Mouse (Mus musculus): ENCODE results near the gene Ackr2. TPM values are rescaled to one million over a fixed set of nuclear protein-coding genes. Genes with fewer than 3 reads are reported as not detected.

Ackr2 gene
- polyA plus RNA-seq, 1 experiment from 2014 or later = 0.62 TPM

DNA sequence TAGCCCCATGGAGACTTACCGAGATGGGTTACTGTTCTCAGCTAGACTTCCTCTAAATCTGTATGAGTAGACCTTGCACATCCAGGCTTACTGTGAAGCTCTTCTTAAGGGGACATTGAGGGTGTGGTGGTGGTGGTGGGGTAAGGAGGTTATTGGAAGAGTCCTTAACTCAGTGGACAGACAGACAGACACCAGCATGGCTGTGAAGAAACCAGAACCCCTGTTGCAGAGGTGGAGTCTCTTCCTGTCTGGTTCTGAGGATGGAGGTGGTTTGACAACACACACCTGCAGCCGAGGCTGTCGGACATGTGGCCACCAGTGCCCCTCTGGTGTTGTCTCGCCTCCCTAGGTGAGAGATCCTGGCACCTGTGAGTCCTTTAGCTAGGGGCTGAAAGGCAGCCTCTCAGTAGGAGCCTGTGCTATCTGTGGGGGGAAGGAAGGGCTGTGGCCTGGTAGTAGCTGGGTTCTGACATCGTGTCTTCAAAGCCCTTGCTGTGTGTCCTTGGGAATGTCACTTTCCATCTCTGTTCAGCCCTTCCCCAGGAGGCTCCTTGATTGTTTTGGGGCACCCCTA, 2.2 kb downstream of the Ackr2 start:
- Histone ChIP-seq H3K9me3 (ENCODE audit: control insufficient read depth, low read length) (no peaks in the 10 kb centered on the region), H3K9ac (ENCODE audit: low read depth, low read length) (no peak overlapping the region), H3K4me2 (ENCODE audit: low read depth, low read length) (no peak overlapping the region), H3K4me1 (ENCODE audit: control insufficient read depth, insufficient read depth, low read length) (peaks cover 3% of the 10 kb centered on the region; the same call in 1 of the 2 replicates), H3K27me3 (replicated peaks; ENCODE audit: control insufficient read depth, insufficient read depth, low read length) (no peaks in the 10 kb centered on the region), H3K4me3 (ENCODE audit: low read length) (no peak overlapping the region), H3K36me3 (ENCODE audit: control insufficient read depth, insufficient read depth, low read length) (no peaks in the 10 kb centered on the region), H3K27ac (ENCODE audit: low read length) (no peak overlapping the region)
- WGBS = 80% methylated on average over 5 of the region's 5 CpGs
- no peak for ATAC-seq

DNA sequence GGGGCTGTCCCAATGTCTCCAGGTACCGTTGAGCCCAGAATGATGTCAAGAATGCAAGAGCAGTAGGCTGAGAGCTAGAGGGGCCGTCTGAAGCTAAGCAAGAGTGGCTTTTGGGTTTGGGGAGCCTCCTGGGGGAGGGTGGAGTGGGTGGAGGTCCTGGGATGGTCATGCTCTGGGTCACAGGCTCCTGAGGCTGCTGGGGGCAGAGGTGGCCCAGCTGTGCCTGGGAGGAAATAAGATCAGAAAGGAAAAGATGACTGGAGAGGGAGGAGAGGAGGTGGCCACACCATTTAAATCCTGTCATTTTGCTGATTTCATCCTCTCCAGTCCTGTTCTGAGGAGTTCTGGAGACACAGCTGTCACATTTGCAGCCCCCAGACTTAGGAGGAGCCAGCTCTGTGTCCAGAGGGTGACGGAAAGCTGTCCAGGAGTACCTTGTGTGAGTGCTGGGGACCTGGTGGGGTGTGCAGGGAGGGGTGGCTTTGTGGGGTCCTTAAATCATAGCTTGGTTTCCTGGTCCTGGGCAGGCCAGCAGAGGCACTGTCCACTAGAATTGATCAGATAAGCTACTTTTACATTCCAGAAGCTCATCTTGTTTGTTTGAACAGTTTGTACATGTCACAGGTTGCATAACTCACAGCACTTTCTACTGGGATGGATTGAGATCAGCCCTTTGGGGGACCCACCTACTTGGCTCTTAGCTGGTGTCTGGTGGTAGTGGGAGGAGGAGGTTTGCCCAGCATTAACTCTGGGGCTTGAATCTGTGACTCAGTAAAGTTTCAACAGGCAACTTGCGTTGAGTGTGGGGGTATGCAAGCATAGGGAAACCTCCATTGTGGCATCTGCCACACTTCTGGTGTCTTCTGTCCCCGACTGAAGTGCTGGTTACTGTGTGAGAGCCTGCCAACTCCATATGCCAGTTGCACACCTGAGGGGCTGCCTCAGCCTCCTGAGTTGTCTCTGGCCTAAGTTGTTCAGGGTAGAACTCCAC, 3.9 kb downstream of the Ackr2 start:
- H3K27me3 ChIP-seq (replicated peaks; ENCODE audit: control insufficient read depth, insufficient read depth, low read length) = no peaks in the 10 kb centered on the region
- no peak overlapping the region for H3K9ac ChIP-seq (ENCODE audit: low read depth, low read length)
- no peaks in the 10 kb centered on the region for H3K36me3 ChIP-seq (ENCODE audit: control insufficient read depth, insufficient read depth, low read length)
- no peak overlapping the region for H3K4me3 ChIP-seq (ENCODE audit: low read length)
- no peak overlapping the region for H3K27ac ChIP-seq (ENCODE audit: low read length)
- no peaks in the 10 kb centered on the region for H3K9me3 ChIP-seq (ENCODE audit: control insufficient read depth, low read length)
- no peak overlapping the region for H3K4me2 ChIP-seq (ENCODE audit: low read depth, low read length)
- peaks cover 3% of the 10 kb centered on the region; the same call in 1 of the 2 replicates for H3K4me1 ChIP-seq (ENCODE audit: control insufficient read depth, insufficient read depth, low read length)
- WGBS = 66% methylated on average over 5 of the region's 5 CpGs
- no peak for ATAC-seq

DNA sequence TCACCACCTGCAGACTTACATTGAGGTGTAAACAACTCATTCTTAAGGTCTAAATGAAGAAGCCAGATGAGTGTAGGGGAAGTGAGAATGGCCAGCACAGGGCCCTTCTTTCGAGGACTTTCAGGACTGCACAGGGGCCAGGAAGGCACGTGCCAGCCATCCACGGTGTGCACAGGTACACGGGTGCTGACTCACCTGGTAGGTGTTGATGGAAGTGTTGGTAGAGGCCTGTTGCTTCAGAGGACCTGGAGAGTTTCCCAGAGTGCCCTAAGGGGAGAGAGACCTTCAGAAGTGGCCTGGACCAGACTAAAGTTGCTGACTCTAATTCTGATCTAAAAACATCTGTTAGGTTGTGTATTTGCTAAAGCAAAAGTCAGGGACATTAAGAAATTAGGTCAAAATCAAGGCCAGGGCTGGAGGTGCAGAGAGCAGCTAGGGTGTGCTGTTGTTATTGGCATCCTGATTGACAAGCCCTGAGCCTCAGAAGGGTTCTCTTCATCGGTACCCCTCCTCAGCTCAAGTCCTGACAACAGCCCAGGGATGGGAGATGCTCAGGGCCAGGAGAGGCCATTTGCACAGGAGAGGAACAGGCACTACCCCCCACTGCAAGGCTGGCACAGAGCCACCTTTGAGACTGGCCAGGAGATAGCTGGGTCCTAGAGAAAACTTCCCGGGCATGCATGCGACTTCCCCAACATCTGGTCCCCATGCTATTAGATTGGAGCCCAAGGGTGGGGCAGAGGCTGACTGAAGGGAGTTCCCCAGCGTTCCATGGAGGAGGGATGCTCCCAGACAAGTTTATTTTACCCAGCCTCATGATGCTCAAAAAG, 5.5 kb downstream of the Ackr2 start:
- H3K9ac ChIP-seq (ENCODE audit: low read depth, low read length) = no peak overlapping the region
- H3K4me2 ChIP-seq (ENCODE audit: low read depth, low read length) = no peak overlapping the region
- ATAC-seq = no peak
- 70% methylated on average over 8 of the region's 8 CpGs for WGBS
- no peaks in the 10 kb centered on the region for H3K4me1 ChIP-seq (ENCODE audit: control insufficient read depth, insufficient read depth, low read length)
- no peak overlapping the region for H3K4me3 ChIP-seq (ENCODE audit: low read length)
- no peak overlapping the region for H3K27ac ChIP-seq (ENCODE audit: low read length)
- no peaks in the 10 kb centered on the region for H3K27me3 ChIP-seq (replicated peaks; ENCODE audit: control insufficient read depth, insufficient read depth, low read length)
- no peaks in the 10 kb centered on the region for H3K36me3 ChIP-seq (ENCODE audit: control insufficient read depth, insufficient read depth, low read length)
- H3K9me3 ChIP-seq (ENCODE audit: control insufficient read depth, low read length) = no peaks in the 10 kb centered on the region

DNA sequence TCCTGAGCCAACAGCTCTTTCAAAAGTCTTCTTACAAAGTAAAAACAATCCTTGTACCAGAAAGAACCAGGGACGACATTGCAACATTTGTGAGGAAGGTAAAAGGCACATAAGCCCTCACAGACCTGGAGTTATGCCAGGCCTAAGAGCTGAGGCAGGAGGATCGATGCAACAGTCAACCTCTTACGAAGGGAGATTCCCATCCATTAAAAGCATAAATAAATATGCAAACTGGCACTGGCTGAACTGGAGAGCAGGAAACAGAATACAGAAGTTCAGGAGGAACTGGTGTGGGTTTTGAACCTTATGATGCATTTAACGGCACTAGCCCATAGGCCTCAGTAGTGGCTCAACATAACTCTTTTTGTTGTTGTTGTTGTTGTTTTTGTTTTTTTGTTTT, 6.2 kb downstream of the Ackr2 start:
- no peaks in the 10 kb centered on the region for H3K4me1 ChIP-seq (ENCODE audit: control insufficient read depth, insufficient read depth, low read length)
- ATAC-seq = no peak
- H3K4me3 ChIP-seq (ENCODE audit: low read length) = no peak overlapping the region
- H3K27me3 ChIP-seq (replicated peaks; ENCODE audit: control insufficient read depth, insufficient read depth, low read length) = no peaks in the 10 kb centered on the region
- no peak overlapping the region for H3K9ac ChIP-seq (ENCODE audit: low read depth, low read length)
- no peak overlapping the region for H3K4me2 ChIP-seq (ENCODE audit: low read depth, low read length)
- H3K9me3 ChIP-seq (ENCODE audit: control insufficient read depth, low read length) = no peaks in the 10 kb centered on the region
- no peaks in the 10 kb centered on the region for H3K36me3 ChIP-seq (ENCODE audit: control insufficient read depth, insufficient read depth, low read length)
- WGBS = 81% methylated on average over 4 of the region's 4 CpGs
- no peak overlapping the region for H3K27ac ChIP-seq (ENCODE audit: low read length)

DNA sequence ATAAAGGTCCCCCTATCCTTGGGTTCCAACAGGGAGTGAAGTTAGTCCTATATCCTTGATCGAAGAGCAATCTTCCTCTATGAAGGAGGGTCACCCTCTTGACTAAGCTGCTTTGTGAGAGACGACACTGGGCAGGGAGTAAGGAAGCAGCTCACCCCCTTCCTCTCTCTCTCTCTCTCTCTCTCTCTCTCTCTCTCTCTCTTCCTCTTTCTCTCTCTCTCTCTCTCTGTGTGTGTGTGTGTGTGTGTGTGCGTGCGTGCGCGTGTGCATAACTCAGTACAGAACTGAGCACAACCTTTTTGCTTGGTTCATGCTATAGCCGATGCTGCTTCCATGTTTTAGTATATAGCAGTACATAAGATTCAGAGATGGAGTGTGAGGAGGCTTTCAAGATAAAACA, 6.8 kb downstream of the Ackr2 start:
- 92% methylated on average over 7 of the region's 7 CpGs for WGBS
- no peak for ATAC-seq
- Histone ChIP-seq H3K36me3 (ENCODE audit: control insufficient read depth, insufficient read depth, low read length) (no peaks in the 10 kb centered on the region), H3K27ac (ENCODE audit: low read length) (no peak overlapping the region), H3K9ac (ENCODE audit: low read depth, low read length) (no peak overlapping the region), H3K4me1 (ENCODE audit: control insufficient read depth, insufficient read depth, low read length) (no peaks in the 10 kb centered on the region), H3K27me3 (replicated peaks; ENCODE audit: control insufficient read depth, insufficient read depth, low read length) (no peaks in the 10 kb centered on the region), H3K4me2 (ENCODE audit: low read depth, low read length) (no peak overlapping the region), H3K4me3 (ENCODE audit: low read length) (no peak overlapping the region), H3K9me3 (ENCODE audit: control insufficient read depth, low read length) (no peaks in the 10 kb centered on the region)

DNA sequence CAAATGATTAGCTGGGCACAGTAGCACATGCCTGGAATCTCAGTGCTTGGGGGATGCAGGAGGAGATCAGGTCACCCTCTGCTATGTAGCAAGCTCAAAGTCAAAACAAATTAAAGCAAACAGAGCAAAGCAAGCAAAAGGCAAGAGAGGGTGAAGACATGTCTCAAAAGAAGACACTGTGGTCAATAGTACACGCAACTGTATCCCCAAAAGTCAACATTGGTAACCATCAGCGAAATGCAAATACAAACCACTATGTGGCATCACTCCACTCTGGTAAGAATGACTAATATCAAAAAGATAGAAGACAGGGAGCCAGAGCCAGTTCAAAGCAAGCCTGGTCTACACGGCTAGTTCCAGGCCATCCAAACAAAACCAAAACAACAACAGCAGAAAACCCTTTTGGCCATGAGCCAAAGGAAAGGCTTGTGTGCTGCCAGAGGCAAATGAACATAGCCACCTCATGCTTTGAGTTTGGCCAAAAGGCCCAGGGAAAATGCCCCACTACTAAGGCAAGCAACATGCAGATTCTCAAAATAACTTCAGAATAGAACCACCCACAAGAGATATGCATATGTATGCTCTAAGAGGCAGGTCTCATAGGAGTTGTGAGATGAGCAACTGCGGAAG, 7.5 kb downstream of the Ackr2 start:
- Histone ChIP-seq H3K9ac (ENCODE audit: low read depth, low read length) (no peak overlapping the region), H3K4me1 (ENCODE audit: control insufficient read depth, insufficient read depth, low read length) (no peaks in the 10 kb centered on the region), H3K4me2 (ENCODE audit: low read depth, low read length) (no peak overlapping the region), H3K27me3 (replicated peaks; ENCODE audit: control insufficient read depth, insufficient read depth, low read length) (no peaks in the 10 kb centered on the region), H3K9me3 (ENCODE audit: control insufficient read depth, low read length) (no peaks in the 10 kb centered on the region), H3K4me3 (ENCODE audit: low read length) (no peak overlapping the region), H3K27ac (ENCODE audit: low read length) (no peak overlapping the region), H3K36me3 (ENCODE audit: control insufficient read depth, insufficient read depth, low read length) (no peaks in the 10 kb centered on the region)
- no peak for ATAC-seq
- 78% methylated on average over 4 of the region's 4 CpGs for WGBS

DNA sequence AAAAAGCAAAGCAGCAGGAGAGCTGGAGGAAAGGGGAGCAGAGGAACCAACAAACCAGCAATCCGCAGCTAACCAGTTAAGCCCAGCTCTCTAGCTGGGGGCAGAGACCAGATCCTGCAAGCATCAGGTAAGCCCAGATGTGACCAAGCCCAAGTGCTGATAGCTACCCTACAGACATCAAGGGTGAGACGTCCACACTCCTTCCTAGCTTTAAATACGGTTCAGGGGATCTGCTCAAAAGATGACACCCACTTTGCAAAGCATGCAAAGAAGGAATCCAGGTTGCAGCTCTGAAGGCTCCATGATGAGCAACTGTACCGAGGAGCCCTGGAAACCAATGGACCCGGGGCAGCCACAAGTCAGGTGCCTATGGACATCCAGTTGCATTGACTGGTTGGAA, 8.3 kb downstream of the Ackr2 start:
- H3K9me3 ChIP-seq (ENCODE audit: control insufficient read depth, low read length) = no peaks in the 10 kb centered on the region
- no peaks in the 10 kb centered on the region for H3K4me1 ChIP-seq (ENCODE audit: control insufficient read depth, insufficient read depth, low read length)
- no peaks in the 10 kb centered on the region for H3K27me3 ChIP-seq (replicated peaks; ENCODE audit: control insufficient read depth, insufficient read depth, low read length)
- no peak for ATAC-seq
- no peak overlapping the region for H3K4me2 ChIP-seq (ENCODE audit: low read depth, low read length)
- H3K27ac ChIP-seq (ENCODE audit: low read length) = no peak overlapping the region
- no peak overlapping the region for H3K9ac ChIP-seq (ENCODE audit: low read depth, low read length)
- WGBS = 84% methylated on average over 5 of the region's 5 CpGs
- H3K4me3 ChIP-seq (ENCODE audit: low read length) = no peak overlapping the region
- no peaks in the 10 kb centered on the region for H3K36me3 ChIP-seq (ENCODE audit: control insufficient read depth, insufficient read depth, low read length)

DNA sequence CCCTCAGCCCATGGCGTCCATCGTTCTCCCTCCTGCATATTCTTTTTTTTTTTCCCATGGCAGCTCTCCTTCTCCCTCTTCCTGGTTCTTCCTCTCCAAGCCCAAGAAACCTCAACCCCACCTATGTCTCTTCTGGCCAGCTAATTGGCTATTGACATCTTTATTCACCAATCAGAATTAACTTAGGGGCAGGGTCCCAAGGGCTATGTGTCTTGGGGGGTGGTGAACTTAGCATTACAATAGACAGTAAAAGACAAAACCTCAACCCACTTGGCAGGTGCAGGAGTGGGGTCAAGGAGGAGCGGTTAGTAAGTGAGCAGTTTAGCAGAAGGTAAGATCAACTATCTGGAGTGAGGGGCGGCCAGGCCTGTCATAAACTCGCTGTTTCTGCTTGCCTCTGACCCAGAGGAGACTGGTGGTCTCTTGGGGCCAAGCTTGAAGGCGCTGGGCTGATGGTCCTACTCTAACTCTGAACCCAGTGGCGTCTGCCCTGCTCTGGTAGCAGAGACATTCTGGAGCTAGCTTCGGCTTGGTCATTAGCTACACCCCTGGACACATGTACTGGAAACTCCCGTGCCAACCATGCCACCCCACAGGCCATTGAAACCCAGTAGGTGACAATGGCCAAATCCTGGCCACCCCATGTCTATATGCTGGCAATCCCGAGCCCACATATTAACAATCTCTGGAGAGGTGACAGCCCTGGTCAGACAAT, 9.4 kb downstream of the Ackr2 start:
- Histone ChIP-seq H3K36me3 (ENCODE audit: control insufficient read depth, insufficient read depth, low read length) (no peaks in the 10 kb centered on the region), H3K4me2 (ENCODE audit: low read depth, low read length) (no peak overlapping the region), H3K27me3 (replicated peaks; ENCODE audit: control insufficient read depth, insufficient read depth, low read length) (no peaks in the 10 kb centered on the region), H3K4me3 (ENCODE audit: low read length) (no peak overlapping the region), H3K9me3 (ENCODE audit: control insufficient read depth, low read length) (no peaks in the 10 kb centered on the region), H3K27ac (ENCODE audit: low read length) (no peak overlapping the region), H3K9ac (ENCODE audit: low read depth, low read length) (no peak overlapping the region), H3K4me1 (ENCODE audit: control insufficient read depth, insufficient read depth, low read length) (no peaks in the 10 kb centered on the region)
- 76% methylated on average over 10 of the region's 10 CpGs for WGBS
- ATAC-seq = no peak

Data from intestine, embryonic 16.5 days (tissue).